Mouse (Mus musculus) T-helper 1 cell (primary cell): ENCODE measurements around the gene Adora1.

Experiments
- in situ Hi-C: fragments of 300-600 bp; cut with MboI, MseI; formaldehyde crosslinking; loops from one replicate; pipeline ENCODE4 v1.15.1; 2025; ENCODE audit warnings: high pct_unique_total_duplicates

The Adora1 gene

GRCm38 (mm10) chr1:134154655-134155054 lies 80.6 kb downstream of the Adora1 start:
- in situ Hi-C loops = loop anchor here (5.0 kb wide), 2 partner anchors 78 to 178 kb away; partner anchors contain the start of gene Ppfia4

DNA sequence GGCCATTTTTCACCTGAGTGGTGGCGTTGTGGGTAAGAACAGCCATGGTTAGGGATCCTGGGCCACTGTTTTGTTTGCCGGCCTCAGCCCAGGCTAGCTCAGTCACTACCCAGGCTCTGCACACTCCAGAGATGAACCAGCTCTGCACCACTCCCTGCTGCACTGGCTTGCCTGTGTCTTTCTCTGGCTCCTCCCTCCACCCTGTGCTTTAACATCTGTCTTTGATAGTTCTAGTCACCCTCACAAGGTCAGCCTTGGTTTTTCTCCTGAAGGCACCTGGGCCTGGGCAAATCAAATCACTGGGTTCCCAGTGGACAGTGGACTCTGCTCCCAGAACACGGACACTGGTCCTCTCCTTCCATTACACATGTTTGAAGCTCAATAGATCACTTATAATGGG lies 81.1 kb downstream of the Adora1 start:
- in situ Hi-C loops = loop anchor here (5.0 kb wide), 2 partner anchors 78 to 178 kb away; partner anchors contain the start of gene Ppfia4

DNA sequence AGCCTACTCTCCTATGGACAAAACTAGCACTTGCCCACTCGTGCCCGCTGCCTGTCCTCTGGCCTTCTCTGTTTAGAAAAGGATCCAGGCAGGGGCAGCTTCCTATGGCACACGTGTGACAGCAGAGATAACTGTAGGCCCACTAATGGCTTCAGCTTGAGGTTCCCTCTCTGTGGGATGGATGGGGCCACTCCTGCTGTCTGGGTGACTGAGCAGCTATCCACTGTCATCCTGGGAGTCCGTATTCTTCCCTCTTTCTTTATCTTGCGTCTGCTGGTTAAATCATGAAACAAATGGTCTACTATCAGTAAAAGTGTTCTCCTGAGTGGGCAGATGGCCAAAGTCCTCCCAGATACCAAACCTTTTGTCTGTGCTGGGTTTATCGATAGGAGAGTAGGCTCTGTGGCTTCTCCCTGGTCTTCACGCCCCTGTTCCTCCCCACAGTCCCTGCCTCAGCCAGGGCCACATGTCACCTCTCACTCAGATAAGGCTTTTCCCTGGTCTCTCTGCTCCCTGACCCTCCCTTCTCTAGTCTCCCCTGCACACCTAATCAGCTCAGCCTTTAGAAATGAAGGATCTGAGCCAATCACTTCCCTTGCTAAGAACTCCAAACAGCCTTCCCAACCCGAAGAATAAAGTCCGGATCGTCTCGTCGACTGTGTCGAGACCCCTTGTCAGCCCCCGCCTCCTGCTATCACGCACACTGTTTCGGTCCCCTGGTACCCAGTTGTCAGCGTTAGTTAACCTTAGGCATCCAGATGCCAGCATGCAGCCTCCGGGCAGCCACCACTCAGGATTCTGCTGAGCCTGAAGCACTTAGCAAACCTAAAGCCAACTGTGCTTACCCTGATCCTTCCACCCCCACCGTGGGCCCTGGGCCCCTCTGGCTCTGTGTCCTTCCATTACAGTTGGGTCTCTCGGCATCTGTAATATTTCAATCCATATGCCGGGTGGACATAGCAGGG lies 82.3 kb downstream of the Adora1 start:
- in situ Hi-C loops = loop anchor here (5.0 kb wide), 2 partner anchors 79 to 179 kb away; partner anchors contain the start of gene Ppfia4

DNA sequence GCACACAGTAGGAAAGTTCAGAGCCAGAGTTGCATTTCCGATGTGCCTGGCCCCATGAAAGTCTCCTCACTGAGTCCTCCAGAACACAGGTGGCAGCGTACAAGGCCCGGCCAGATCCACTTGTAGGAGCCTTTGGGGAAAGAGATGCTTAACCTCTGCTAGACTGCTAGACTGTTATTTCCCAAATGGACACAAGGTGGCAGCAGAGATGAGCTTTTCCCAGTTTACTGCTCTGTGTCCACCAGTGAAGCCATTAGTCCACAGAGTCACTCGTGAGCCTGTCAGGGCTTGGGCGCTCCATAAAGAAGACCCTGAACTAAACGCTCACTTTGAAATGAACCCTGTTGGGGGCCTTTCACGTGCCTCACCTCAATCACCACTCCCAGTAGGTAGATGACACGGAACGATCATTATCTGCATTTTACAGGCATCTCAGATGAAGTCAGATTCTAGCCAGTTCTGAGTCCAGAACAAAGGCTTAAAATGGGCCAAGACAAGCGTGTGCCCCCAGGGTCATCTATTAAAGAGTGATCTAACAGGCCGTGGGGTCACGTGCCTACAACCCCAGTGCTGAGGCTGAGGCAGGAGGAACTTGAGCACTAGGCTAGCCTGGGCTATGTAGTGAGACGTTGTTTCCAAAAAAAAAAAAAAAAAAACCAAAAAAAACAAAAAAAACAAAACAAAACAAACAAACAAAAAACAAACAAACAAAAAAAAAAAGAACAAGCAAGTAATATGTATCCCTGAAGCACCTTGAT lies 83.4 kb downstream of the Adora1 start:
- in situ Hi-C loops = loop anchor here (5.0 kb wide), 2 partner anchors 80 to 180 kb away; partner anchors contain the start of gene Ppfia4

DNA sequence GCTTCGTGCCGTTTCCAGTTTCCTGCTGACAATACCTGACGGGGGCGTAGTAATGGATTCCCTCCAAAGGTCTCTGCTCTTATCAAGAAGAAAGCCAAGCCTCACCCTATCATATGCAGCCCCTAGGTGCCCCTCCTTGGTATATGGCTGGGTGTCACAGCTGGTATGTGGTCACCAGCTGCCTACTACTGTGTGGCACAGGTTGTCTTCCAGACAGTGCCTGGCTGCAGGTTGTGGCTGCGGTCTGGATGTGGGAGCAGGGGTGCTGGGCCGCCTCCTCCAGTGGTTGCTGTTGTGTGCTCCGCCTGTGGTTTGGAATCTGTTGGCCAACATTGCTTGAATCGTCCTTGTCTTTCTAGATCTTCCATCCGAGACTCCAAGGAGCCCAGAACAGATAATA lies 84.5 kb downstream of the Adora1 start:
- in situ Hi-C loops = loop anchor here (5.0 kb wide), 2 partner anchors 82 to 182 kb away; partner anchors contain the start of gene Ppfia4

DNA sequence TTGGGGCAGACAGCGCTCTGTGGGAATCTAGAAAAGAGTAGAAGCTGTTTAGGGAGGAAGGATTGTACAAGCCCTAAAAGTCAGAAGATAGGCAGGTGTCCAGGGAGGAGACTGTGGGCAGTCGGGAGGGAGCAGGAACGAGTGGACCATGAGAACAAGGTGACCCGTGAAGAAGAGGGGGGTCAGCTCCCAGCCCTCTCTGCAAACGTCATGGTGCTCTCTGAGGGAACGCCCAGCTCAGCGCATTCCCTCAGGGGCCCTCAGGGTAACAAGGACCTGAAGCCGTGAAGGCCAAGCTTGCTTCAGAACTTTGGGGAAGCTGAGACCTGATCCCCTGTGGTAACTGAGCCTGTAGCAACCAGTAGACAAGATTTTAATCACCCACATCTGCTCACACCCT lies 85.2 kb downstream of the Adora1 start:
- in situ Hi-C loops = loop anchor here (5.0 kb wide), 2 partner anchors 82 to 182 kb away; partner anchors contain the start of gene Ppfia4
